Mouse (Mus musculus): Measurements from ENCODE around the gene Cdc42. TPM values are rescaled to one million over a fixed set of nuclear protein-coding genes. Genes with fewer than 3 reads are reported as not detected.

Cdc42 gene
- polyA plus RNA-seq, 1 experiment from 2014 or later, result 721 TPM

DNA sequence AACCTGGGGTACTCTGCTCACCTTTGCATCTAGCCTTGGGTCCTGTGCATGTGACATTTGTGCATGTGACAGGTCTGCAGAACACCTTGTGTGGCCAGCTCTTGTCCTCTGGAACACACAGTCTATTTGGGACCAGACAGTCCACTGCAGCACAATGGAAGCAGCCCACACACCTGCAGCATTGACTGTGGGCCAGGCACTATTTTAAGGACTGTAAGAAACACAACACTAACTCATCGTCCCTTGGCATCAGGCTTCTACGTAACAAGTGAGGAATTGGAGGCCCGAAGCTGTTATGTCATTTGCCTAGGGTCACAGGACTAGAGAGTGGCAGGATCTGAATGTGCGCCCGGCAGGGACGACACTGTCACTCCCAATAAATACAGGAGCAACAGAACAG is 67.8 kb downstream of the Cdc42 start:
- Histone ChIP-seq H3K4me1 (peaks cover 25% of the 10 kb centered on the region), H3K4me2 (no peak overlapping the region), H3K27me3 (peaks cover 4% of the 10 kb centered on the region), H3K36me3 (0 out of 2 replicates have a peak, but pooled peaks cover 4% of the 10 kb centered on the region), H3K27ac (no peak overlapping the region), H3K9me3 (no peaks in the 10 kb centered on the region), H3K9ac (no peak overlapping the region), H3K4me3 (no peak overlapping the region)
- 88% methylated on average over 6 of the region's 6 CpGs for WGBS
- no peak for ATAC-seq (ENCODE audit: insufficient number of reproducible peaks, low FRiP score, low TSS enrichment, low read depth)

DNA sequence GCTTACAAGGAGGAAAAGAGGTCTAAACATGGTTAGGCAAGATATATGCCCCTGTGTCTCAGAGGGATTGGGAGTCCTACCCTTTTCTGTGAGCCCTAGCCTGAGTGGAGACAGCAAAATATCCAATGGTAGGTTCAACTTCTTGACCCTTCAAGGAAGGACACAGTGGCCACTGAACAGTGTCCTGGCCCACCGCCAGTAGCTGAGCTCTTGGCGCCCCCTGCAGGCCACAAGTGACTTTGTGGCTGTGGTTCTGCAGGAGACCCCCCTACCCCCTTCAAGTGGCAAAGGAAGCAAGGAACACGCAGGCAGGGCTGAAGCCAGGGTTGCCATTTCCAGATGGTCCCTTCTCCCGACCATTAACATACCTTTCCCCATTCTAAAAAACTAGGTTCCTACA is 69.7 kb downstream of the Cdc42 start:
- H3K9ac ChIP-seq, result no peak overlapping the region
- peaks cover 27% of the 10 kb centered on the region for H3K4me1 ChIP-seq
- H3K4me2 ChIP-seq, result no peak overlapping the region
- 5% methylated on average over 4 of the region's 4 CpGs for WGBS
- no peaks in the 10 kb centered on the region for H3K9me3 ChIP-seq
- no peak overlapping the region for H3K27ac ChIP-seq
- no peak overlapping the region for H3K4me3 ChIP-seq
- H3K36me3 ChIP-seq, result 0 out of 2 replicates have a peak, but pooled peaks cover 4% of the 10 kb centered on the region
- no peak for ATAC-seq (ENCODE audit: insufficient number of reproducible peaks, low FRiP score, low TSS enrichment, low read depth)
- H3K27me3 ChIP-seq, result peaks cover 21% of the 10 kb centered on the region

DNA sequence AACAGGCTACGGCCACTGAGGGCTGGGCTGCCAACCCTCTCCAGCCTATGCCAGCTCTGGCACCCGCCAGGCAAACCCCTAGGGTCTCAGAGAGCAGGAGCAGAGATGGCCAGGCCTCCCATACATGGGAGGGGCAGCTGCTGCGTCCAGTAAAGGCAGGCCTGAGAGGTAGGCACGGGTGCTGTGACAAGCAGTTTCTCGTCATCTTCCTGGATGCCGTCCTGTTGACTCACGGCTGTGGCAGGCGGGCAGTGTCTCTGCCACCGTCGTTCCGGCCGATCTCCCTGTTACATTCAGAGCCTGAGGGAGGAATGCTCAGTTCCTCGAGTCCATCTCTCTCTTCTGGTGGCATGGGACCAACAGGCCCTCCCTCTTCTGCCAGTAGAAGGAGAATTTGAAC is 70.3 kb downstream of the Cdc42 start:
- H3K9ac ChIP-seq, result no peak overlapping the region
- H3K27me3 ChIP-seq, result peaks cover 27% of the 10 kb centered on the region
- H3K36me3 ChIP-seq, result 0 out of 2 replicates have a peak, but pooled peaks cover 4% of the 10 kb centered on the region
- peaks cover 33% of the 10 kb centered on the region for H3K4me1 ChIP-seq
- no peak overlapping the region for H3K4me2 ChIP-seq
- H3K27ac ChIP-seq, result peak overlapping the region; percentile 27; the same call in 1 of the 2 replicates
- no peaks in the 10 kb centered on the region for H3K9me3 ChIP-seq
- WGBS, result 65% methylated on average over 13 of the region's 13 CpGs
- no peak overlapping the region for H3K4me3 ChIP-seq
- no peak for ATAC-seq (ENCODE audit: insufficient number of reproducible peaks, low FRiP score, low TSS enrichment, low read depth)

DNA sequence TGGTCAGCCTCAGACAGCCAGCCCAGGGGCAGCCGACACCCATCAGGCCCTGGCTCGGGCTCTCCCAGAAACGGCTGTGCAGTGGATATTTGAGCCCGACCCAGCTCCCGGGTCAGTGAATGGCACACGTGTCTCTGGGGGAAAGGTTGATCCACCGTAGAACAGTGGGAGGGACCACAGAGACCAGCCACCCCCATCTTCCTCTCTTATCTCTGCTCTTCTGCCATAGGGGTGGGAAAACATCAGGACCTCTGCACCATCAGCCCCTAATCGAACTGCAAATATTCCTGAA is 70.9 kb downstream of the Cdc42 start:
- WGBS, result 62% methylated on average over 8 of the region's 8 CpGs
- 0 out of 2 replicates have a peak, but pooled peaks cover 4% of the 10 kb centered on the region for H3K36me3 ChIP-seq
- H3K9me3 ChIP-seq, result no peaks in the 10 kb centered on the region
- H3K4me2 ChIP-seq, result no peak overlapping the region
- no peak for ATAC-seq (ENCODE audit: insufficient number of reproducible peaks, low FRiP score, low TSS enrichment, low read depth)
- H3K4me3 ChIP-seq, result no peak overlapping the region
- no peak overlapping the region for H3K9ac ChIP-seq
- H3K4me1 ChIP-seq, result peaks cover 39% of the 10 kb centered on the region
- H3K27ac ChIP-seq, result no peak overlapping the region
- H3K27me3 ChIP-seq, result peaks cover 29% of the 10 kb centered on the region

DNA sequence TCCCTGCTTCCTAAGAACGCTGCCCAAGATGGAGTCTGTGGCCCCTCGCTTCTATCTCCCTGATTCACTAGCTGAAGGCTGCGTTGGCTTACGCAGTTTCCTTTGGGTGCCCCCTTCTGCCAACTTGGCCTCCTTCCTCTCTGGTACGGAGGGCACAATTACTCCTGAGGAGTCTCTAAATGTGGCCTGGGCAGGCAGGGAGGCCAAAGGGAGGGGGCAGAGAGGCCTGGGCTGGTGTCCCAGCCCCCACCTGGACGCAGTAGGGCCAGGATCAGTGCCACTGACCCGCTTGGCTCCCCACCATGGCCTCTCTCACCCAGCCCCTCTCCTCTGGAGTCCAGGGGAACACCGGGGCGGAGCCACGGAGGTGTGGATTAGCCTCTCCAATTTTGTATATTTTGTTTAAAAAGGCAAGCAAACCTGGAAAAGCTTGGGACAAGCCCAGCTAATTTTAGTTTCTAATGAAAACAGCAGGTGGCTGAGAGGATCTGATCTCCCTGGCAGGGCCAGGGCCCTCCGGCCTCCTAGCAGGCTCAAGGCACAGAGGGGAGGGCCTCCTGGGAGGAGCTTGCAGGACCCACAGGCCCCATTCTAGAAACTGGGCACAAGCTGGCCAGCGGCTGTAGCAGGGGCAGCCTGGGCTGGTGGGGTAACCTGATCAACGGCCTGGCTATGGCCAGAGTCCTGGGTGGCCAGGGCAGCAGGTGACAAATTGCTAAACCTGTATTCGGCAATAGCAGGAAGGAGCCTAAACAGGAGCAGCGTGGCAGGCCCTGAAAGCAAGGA is 71.5 kb downstream of the Cdc42 start:
- Histone ChIP-seq H3K27ac (no peak overlapping the region), H3K4me2 (no peak overlapping the region), H3K27me3 (peaks cover 35% of the 10 kb centered on the region), H3K36me3 (0 out of 2 replicates have a peak, but pooled peaks cover 4% of the 10 kb centered on the region), H3K9me3 (no peaks in the 10 kb centered on the region), H3K4me3 (no peak overlapping the region), H3K9ac (no peak overlapping the region), H3K4me1 (peaks cover 44% of the 10 kb centered on the region)
- ATAC-seq (ENCODE audit: insufficient number of reproducible peaks, low FRiP score, low TSS enrichment, low read depth), result no peak
- 67% methylated on average over 15 of the region's 15 CpGs for WGBS

DNA sequence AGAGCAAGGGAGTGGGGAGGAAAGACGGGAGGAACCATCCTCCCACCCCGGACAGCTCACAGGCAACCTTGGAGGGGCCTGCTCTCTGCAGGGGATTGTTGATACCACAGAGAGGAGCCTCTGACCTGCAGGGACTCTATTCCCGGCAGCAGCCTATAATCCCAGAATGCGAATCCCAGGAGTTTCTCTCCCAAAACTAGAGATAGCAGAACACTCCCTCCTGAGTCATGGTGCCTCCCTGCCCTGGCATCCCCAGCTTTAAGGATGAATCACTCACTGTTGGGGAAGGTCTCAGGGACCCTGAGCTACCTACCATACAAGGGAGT is 74.2 kb downstream of the Cdc42 start:
- peak overlapping the region; percentile 58 for H3K27ac ChIP-seq
- no peaks in the 10 kb centered on the region for H3K9me3 ChIP-seq
- no peaks in the 10 kb centered on the region for H3K36me3 ChIP-seq
- ATAC-seq (ENCODE audit: insufficient number of reproducible peaks, low FRiP score, low TSS enrichment, low read depth), result no peak
- no peak overlapping the region for H3K9ac ChIP-seq
- peaks cover 58% of the 10 kb centered on the region for H3K27me3 ChIP-seq
- H3K4me3 ChIP-seq, result no peak overlapping the region
- peak overlapping the region; percentile 17; the same call in 1 of the 2 replicates for H3K4me2 ChIP-seq
- 14% methylated on average over 4 of the region's 4 CpGs for WGBS
- peaks cover 58% of the 10 kb centered on the region for H3K4me1 ChIP-seq

DNA sequence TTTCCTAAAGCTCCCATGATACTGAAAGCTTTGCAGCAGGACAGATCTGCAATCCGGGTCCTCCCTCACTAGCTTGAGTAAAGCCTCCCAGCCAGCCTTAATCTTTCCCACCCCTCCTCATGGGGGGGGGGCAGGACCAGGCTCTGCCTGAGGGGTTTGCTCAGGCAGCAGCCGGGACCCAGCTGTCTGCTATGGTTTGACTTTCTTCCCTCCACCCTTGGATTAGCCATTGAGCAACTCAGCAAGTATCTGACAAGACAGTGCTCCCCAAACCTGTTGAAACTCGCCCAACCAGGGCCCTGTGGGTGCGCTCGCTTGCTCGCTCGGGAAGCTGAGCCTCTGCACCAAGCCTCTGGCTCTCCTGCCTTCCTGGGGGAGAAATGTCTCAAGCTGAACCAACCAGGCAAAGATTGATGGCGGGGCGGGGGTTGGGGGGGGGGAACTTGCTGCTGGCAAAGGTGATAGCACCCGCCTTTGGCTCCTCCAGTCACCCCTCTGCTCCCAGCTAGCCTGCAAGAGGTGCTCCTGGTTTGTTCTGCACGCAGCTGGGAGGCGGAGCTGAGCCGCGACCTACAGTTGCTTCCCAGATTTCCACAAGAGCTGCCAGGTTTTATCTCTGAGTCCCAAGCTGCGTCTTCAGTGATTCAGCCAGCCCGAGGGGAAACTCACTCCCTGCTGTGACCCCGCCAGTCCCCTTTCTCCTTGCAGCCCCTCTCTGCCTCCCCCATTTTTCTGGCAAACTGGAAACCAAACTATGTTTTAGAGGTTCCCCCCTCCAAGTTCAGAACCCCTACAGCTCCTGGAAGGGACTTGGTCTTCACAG is 74.7 kb downstream of the Cdc42 start:
- peak overlapping the region; percentile 58 for H3K27ac ChIP-seq
- no peak overlapping the region for H3K4me3 ChIP-seq
- WGBS, result 14% methylated on average over 17 of the region's 17 CpGs
- H3K4me2 ChIP-seq, result peak overlapping the region; percentile 17
- H3K9ac ChIP-seq, result no peak overlapping the region
- no peaks in the 10 kb centered on the region for H3K36me3 ChIP-seq
- ATAC-seq (ENCODE audit: insufficient number of reproducible peaks, low FRiP score, low TSS enrichment, low read depth), result peak; percentile 30; the same call in 1 of the 2 replicates
- peaks cover 64% of the 10 kb centered on the region for H3K4me1 ChIP-seq
- H3K9me3 ChIP-seq, result no peaks in the 10 kb centered on the region
- peaks cover 64% of the 10 kb centered on the region for H3K27me3 ChIP-seq

DNA sequence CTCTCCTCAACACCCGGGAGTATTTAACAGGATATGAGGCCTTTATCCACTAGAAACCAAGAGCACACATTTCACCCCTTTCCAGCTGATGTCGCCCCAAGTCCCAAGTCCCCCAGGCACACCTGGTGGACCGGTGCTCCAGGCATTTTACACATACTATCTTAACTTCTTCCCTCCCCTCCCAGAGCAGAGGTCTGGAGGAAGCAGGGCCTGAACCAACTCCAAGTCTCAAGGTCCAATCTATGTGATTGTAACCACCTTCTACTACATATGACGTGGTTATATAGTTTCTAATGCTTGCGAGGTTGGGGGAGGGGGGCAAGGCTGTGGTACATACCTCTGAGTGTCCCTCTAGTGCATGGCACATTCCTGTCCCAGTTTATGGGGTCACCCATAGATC is 75.4 kb downstream of the Cdc42 start:
- 57% methylated on average over 5 of the region's 5 CpGs for WGBS
- H3K27ac ChIP-seq, result peak overlapping the region; percentile 58; the same call in 1 of the 2 replicates
- H3K27me3 ChIP-seq, result peaks cover 70% of the 10 kb centered on the region
- no peaks in the 10 kb centered on the region for H3K36me3 ChIP-seq
- H3K4me1 ChIP-seq, result peaks cover 64% of the 10 kb centered on the region
- H3K9me3 ChIP-seq, result no peaks in the 10 kb centered on the region
- H3K4me2 ChIP-seq, result peak overlapping the region; percentile 17
- H3K9ac ChIP-seq, result no peak overlapping the region
- H3K4me3 ChIP-seq, result no peak overlapping the region
- ATAC-seq (ENCODE audit: insufficient number of reproducible peaks, low FRiP score, low TSS enrichment, low read depth), result no peak

DNA sequence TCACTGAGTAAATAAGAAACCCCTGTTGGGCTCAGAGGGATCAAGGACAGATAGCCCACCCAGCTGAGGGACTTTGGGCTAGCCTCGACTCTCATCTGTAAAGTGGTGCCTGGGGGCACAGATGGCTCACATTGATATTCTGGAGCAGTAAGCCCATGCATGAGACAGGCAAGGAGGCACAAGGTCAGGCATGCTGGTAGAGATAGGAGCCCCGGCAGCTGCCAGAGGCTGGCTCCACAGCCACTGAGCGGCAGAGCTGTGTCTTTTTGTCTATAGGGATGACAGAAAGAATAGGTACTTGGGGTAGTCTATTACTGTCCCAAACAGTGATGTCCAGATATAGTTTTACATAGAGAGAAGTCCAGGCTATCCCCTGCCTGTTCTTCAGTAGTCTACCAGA is 76.2 kb downstream of the Cdc42 start:
- no peak overlapping the region for H3K4me2 ChIP-seq
- 71% methylated on average over 3 of the region's 3 CpGs for WGBS
- H3K27ac ChIP-seq, result no peak overlapping the region
- ATAC-seq (ENCODE audit: insufficient number of reproducible peaks, low FRiP score, low TSS enrichment, low read depth), result no peak
- H3K27me3 ChIP-seq, result peaks cover 78% of the 10 kb centered on the region
- H3K4me1 ChIP-seq, result peaks cover 66% of the 10 kb centered on the region
- no peaks in the 10 kb centered on the region for H3K9me3 ChIP-seq
- no peak overlapping the region for H3K9ac ChIP-seq
- H3K4me3 ChIP-seq, result no peak overlapping the region
- H3K36me3 ChIP-seq, result no peaks in the 10 kb centered on the region

DNA sequence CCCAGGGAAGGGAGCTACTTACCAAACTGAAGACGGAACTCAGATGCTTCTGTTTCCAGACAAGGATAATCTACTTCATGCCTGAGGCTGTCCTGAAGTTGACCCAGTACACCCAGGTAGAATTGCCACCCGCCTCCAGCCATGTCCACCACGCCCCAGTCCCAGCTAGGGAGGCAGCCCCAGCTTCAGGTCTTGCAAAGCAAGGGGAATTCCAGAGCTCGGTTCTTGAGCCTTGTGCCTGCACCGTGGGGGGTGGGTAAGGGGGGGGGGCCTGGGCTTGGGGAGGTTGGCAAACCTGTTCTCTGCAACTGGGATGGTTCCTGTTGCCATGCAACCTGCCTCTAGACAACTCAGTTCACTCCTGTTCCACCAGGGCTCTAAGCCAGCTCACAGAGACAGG is 78.2 kb downstream of the Cdc42 start:
- no peak for ATAC-seq (ENCODE audit: insufficient number of reproducible peaks, low FRiP score, low TSS enrichment, low read depth)
- H3K27ac ChIP-seq, result no peak overlapping the region
- no peak overlapping the region for H3K9ac ChIP-seq
- peaks cover 68% of the 10 kb centered on the region for H3K4me1 ChIP-seq
- no peaks in the 10 kb centered on the region for H3K36me3 ChIP-seq
- H3K27me3 ChIP-seq, result peaks cover 89% of the 10 kb centered on the region
- H3K9me3 ChIP-seq, result no peaks in the 10 kb centered on the region
- WGBS, result 35% methylated on average over 5 of the region's 5 CpGs
- peak overlapping the region; percentile 90 for H3K4me2 ChIP-seq
- peak overlapping the region; percentile 59; the same call in 1 of the 2 replicates for H3K4me3 ChIP-seq

DNA sequence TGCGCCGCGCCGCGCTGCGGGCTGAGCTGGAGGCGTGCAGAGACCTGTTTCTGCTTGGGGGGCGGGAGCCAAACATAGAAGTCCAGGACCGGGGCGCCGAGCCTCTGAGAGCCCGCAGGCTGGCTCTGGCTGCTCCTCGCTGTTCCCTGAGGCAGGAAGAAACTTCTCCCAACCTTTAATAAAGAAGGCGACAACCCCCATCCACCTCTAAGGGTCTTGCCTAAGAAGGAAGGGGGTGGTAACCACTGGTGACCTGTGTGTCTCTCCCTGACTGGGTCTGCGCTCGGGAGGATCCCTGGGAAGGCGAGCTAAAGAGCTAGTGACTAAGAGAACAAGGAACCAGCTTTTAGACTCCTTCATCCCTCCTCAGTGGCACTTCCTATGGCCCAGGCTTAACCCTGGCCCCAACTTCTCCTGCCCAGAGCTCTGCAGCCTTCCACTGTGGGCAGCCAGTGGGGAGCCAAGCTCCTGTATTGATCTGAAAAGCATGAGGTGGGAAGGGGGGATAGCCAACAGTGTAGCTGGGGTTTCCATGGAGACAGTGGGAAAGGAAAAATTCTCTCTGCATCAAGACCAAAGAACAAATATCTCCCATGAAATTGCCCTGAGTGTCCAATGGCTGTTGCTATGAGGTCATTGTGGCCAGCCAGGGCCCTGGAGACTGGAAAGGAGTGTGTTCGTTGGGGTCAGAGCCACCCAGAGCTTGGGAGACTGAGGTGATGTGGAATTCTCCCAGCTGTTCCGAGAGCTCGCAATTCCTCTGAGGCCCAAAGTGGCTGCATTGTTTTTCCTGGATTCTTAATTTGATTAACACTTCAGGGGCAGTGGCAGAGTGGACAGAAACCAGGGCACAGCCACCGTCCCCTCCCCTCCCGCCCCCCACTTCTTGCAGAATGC is 79.1 kb downstream of the Cdc42 start:
- Histone ChIP-seq H3K9ac (peak overlapping the region; percentile 44), H3K36me3 (no peaks in the 10 kb centered on the region), H3K27me3 (peaks cover 81% of the 10 kb centered on the region), H3K4me2 (peak overlapping the region; percentile 90), H3K4me3 (peak overlapping the region; percentile 59), H3K4me1 (peaks cover 65% of the 10 kb centered on the region), H3K9me3 (no peaks in the 10 kb centered on the region), H3K27ac (peak overlapping the region; percentile 82)
- 1% methylated on average over 21 of the region's 22 CpGs for WGBS
- no peak for ATAC-seq (ENCODE audit: insufficient number of reproducible peaks, low FRiP score, low TSS enrichment, low read depth)
